Mouse (Mus musculus) lung, embryonic 16.5 days (tissue): ENCODE results near the gene Tnfsf9. TPM values are rescaled to one million over a fixed set of nuclear protein-coding genes. Genes with fewer than 3 reads are reported as not detected.
"Not testable (repeated sequence)": the region's sequence is repeated elsewhere in the genome, so short reads cannot be mapped to it uniquely, and the experiment has no call there.

Experiments
- ATAC-seq: fragments of 200-750 bp; cut with Nextera tagmentation; 2 replicates; pipeline ENCODE4 v1.8.0; 2017; ENCODE audit warnings: low read depth, mild to moderate bottlenecking, moderate library complexity
- H3K27ac ChIP-seq: fragments of 300-500 bp; sonication (generic); 2 replicates; pipeline ENCODE4 v1.5.1; 2014; ENCODE audit warnings: mild to moderate bottlenecking, control low read depth, low read length
- H3K27me3 ChIP-seq: fragments of 300-500 bp; sonication (generic); 2 replicates; pipeline ENCODE4 v1.6.1; 2014; ENCODE audit warnings: low read depth, low read length, mixed read lengths; ENCODE audit not compliant: control insufficient read depth, insufficient read depth
- H3K36me3 ChIP-seq: fragments of 300-500 bp; sonication (generic); 2 replicates; pipeline ENCODE4 v1.6.1; 2014; ENCODE audit warnings: low read length; ENCODE audit not compliant: control insufficient read depth, insufficient read depth
- H3K4me1 ChIP-seq: fragments of 300-500 bp; sonication (generic); replicated peaks from 2 replicates; pipeline ENCODE4 v1.6.1; 2014; ENCODE audit warnings: low read length, mixed read lengths; ENCODE audit not compliant: control insufficient read depth, insufficient read depth
- H3K4me2 ChIP-seq: fragments of 300-500 bp; sonication (generic); 2 replicates; pipeline ENCODE4 v1.6.1; 2014; ENCODE audit warnings: low read depth, low read length, control low read depth
- H3K4me3 ChIP-seq: fragments of 300-500 bp; sonication (generic); 2 replicates; pipeline ENCODE4 v1.5.1; 2014; ENCODE audit warnings: mild to moderate bottlenecking, low read length, control low read depth
- H3K9ac ChIP-seq: fragments of 300-500 bp; sonication (generic); 2 replicates; pipeline ENCODE4 v1.6.1; 2014; ENCODE audit warnings: low read length, control low read depth
- H3K9me3 ChIP-seq: fragments of 300-500 bp; sonication (generic); 2 replicates; pipeline ENCODE4 v1.6.1; 2016; ENCODE audit warnings: low read length; ENCODE audit not compliant: control insufficient read depth
- WGBS: fragments of 180-500 bp; shearing (Covaris S2); extraction: QIAGEN DNeasy Blood & Tissue Kit; methylation state at CpG from one replicate; pipeline ENCODE4 v1.1.7; 2014; 5-methylcytosine and 5-hydroxymethylcytosine counted together
- polyA plus RNA-seq: library from polyadenylated mRNA; unstranded; fragments of >200 nt; fragmentation: Nextera tagmentation; extraction: Ambion mirVana; gene quantifications from 2 replicates; pipeline ENCODE4 v1.2.1, GENCODE M21; 2015

The Tnfsf9 gene
- polyA plus RNA-seq, 1 experiment from 2014 or later: 7.3 TPM

DNA sequence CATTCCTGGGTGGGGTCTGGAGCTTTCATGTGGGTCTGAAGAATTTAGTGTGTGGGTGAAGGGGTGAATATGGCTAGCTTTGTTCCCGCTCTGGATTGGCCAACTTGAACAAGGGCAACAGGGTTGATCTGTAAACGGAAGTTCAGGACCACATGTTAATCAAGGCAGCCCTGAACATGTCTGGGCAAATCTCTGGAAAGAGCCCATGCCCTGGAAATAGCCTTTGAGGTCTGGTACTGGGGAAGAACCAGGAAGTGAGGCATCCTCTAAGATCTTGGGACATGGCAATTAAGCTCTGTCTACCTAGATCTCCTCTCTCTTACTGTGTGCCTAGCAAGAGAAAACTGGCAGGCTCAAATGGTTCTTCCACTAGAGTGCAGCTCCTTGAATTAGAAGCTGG lies 16.7 kb downstream of the Tnfsf9 start:
- Histone ChIP-seq H3K4me1 (peaks cover 7% of the 10 kb centered on the region; the same call in 1 of the 2 replicates), H3K9me3 (no peaks in the 10 kb centered on the region), H3K27me3 (no peaks in the 10 kb centered on the region), H3K9ac (no peak overlapping the region), H3K27ac (no peak overlapping the region), H3K4me2 (no peak overlapping the region), H3K4me3 (no peak overlapping the region), H3K36me3 (no peaks in the 10 kb centered on the region)
- 66% methylated on average over 2 of the region's 2 CpGs for WGBS
- no peak for ATAC-seq

DNA sequence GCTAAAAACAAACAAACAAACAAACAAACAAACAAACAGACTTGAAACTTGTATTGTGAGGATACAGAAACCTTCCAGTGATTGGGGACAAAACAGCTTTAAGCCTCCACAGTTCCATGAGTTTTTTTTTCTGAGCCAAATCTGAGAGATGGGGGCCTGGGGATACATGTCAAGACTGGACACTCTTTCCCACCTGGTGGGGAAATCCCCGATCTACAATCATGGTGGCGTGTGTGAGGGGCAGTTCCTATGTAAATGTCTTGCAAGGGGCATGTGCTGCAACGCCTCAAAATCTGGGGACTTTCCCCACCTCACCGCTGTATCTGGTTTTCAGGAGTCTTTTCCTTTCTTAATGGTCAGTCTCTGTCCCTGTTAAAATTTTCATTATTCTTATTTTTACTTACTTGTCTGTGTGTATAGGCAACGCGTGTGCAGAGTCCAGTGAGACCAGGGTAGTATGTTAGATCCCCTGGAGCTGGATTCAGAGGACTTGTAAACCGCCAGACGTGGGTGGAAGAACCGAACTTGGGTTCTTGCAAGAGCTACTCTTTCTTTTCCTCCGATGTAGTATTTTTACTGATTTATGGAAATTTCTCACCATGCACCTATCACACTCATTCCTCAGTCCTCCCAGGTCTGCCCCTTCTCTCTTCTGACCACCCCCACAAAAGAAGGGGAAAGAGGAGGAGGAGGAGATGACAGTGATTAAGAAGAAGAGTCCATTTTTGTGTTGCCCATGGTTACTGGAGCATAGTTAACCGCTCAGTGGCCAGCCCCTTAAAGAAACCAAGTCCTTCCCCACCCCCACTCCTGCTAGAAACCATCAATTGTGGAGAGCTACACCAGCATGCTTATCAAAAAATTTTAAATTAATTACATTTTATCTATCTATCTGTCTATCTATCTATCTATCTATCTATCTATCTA lies 18.3 kb downstream of the Tnfsf9 start:
- Histone ChIP-seq H3K9me3 (no peaks in the 10 kb centered on the region), H3K4me1 (peaks cover 3% of the 10 kb centered on the region; the same call in 1 of the 2 replicates), H3K36me3 (no peaks in the 10 kb centered on the region), H3K4me3 (no peak overlapping the region), H3K27me3 (no peaks in the 10 kb centered on the region), H3K27ac (no peak overlapping the region), H3K4me2 (no peak overlapping the region), H3K9ac (no peak overlapping the region)
- 83% methylated on average over 11 of the region's 11 CpGs for WGBS
- no peak for ATAC-seq

DNA sequence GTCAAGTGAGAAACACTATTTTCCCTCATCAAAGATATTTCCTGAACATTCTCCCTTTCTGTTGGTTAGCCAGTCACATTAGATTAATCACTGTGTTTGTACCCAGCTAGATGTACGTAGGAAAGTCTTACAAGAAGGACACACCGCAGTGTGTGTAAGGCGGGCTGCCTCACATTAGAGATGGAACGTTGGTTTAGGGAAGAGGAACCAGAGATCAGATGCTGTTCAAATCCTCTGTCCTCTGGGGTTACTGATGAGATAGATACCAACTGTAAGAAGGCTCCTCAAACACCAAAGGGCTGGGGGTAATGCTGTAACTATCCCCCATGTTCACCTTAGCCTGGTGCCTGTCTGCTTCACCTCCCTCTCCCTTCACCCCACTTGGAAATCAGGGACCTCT lies 19.7 kb downstream of the Tnfsf9 start:
- H3K4me3 ChIP-seq: no peak overlapping the region
- ATAC-seq: no peak
- H3K36me3 ChIP-seq: no peaks in the 10 kb centered on the region
- no peaks in the 10 kb centered on the region for H3K27me3 ChIP-seq
- H3K27ac ChIP-seq: no peak overlapping the region
- H3K4me1 ChIP-seq: no peaks in the 10 kb centered on the region
- H3K9ac ChIP-seq: no peak overlapping the region
- 75% methylated on average over 4 of the region's 4 CpGs for WGBS
- no peaks in the 10 kb centered on the region for H3K9me3 ChIP-seq
- H3K4me2 ChIP-seq: no peak overlapping the region

DNA sequence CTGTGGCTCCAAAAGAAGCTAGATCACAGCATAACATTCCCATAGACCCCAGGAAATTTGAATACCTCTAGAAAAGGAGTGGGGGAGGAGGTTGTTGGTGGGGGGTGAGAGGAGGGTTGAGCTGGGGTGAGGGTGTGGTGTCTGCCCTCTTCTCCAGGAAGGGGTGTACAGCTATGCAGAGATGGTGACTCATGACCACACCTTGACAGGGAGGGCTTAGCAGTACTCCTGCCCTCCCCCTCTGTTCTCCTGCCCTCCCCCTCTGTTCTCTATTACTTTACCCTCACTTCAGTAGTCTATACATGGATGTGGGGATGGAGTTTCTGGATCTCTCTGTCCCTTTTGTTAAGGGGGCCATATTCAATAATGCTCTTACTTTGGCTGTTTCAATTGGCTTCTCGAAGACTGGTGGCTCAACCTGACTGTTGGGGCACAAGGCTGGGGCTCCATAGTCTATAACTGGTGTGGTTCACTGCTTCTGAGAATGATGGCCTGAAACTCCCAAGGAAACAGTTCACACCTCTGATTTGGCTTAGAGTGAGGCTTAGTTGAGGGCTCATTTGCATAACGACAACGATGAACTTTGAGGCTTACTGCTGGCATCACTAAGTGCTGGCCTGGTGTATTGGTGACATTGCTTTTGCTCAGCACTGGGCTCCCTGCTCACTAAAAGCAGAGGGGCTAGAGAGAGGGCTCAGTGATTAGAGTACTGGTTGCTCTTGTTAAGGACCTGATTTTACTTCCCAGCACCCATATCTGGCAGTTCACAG lies 20.9 kb downstream of the Tnfsf9 start:
- H3K4me3 ChIP-seq: no peak overlapping the region
- no peaks in the 10 kb centered on the region for H3K9me3 ChIP-seq
- no peak overlapping the region for H3K9ac ChIP-seq
- no peaks in the 10 kb centered on the region for H3K27me3 ChIP-seq
- ATAC-seq: no peak
- no peak overlapping the region for H3K27ac ChIP-seq
- no peaks in the 10 kb centered on the region for H3K36me3 ChIP-seq
- WGBS: 60% methylated on average over 3 of the region's 3 CpGs
- H3K4me1 ChIP-seq: no peaks in the 10 kb centered on the region
- no peak overlapping the region for H3K4me2 ChIP-seq

DNA sequence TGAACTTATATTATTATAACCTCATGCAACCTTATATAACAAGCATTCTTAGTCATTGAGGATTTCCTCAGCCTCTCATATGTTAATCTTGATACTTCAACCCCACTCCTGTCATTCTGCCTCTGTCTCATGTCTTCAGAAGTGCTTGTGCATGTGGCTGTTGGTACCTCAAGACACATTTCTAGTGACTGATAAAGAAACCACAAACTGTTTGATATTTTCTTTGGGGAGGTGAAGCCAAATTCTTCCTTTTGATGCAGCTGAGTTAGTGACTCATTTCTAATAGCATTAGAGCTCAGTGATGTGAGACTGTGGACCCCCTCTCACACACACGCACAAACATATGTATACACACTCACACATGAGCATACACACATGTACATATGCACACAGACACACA lies 26.7 kb downstream of the Tnfsf9 start:
- Histone ChIP-seq H3K27ac (no peak overlapping the region), H3K4me1 (no peaks in the 10 kb centered on the region), H3K36me3 (no peaks in the 10 kb centered on the region), H3K9me3 (no peaks in the 10 kb centered on the region), H3K4me3 (no peak overlapping the region), H3K27me3 (no peaks in the 10 kb centered on the region), H3K4me2 (no peak overlapping the region), H3K9ac (no peak overlapping the region)
- 87% methylated on average over 1 of the region's 1 CpGs for WGBS
- no peak for ATAC-seq

DNA sequence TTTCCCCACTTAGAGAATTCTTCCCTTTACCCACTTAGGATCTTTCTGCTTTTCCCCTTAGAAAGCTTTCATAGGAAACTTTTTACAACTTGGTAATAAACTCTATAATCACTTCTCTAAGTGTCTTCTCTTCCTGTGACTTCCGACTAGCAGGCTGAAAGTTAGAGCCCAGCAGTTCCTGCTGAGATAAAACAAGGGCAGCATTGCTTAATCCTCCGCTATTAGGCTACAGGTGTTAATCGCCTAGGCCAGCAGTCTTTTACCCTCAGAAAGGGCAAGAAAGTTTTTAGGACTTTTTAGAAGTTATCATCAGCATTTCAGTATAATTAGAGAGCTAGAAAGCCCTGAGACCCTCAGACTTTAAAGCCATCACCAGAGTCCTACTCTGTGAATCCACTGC lies 28.9 kb downstream of the Tnfsf9 start:
- not testable (repeated sequence) for ATAC-seq
- 21% methylated on average over 3 of the region's 3 CpGs for WGBS

DNA sequence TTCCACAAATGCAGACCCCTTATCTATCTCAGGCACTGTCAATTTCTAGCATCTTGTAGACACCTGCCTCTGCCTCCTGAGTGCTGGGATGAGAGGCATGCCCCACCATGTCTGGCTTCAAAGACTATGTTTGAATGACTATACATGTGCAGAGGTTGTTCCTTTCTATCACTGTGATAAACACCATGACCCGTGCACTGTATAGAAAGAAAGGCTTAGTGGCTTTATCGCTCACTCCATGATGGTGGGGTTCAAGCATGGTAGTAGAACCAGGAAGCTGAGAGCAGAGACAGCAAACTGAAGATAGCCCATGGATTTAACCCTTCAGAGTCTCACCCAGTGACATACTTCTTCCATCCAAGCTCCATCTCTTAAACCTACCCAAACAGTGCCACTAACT lies 29.6 kb downstream of the Tnfsf9 start:
- Histone ChIP-seq H3K27me3 (no peaks in the 10 kb centered on the region), H3K27ac (no peak overlapping the region), H3K4me1 (no peaks in the 10 kb centered on the region), H3K4me3 (no peak overlapping the region), H3K9me3 (no peaks in the 10 kb centered on the region), H3K9ac (no peak overlapping the region), H3K4me2 (no peak overlapping the region), H3K36me3 (no peaks in the 10 kb centered on the region)
- no peak for ATAC-seq
- 75% methylated on average over 2 of the region's 2 CpGs for WGBS

More for the DNA sequence above, 28.9 kb downstream of the Tnfsf9 start:
- not testable (repeated sequence) for H3K36me3 ChIP-seq, H3K27ac ChIP-seq, H3K4me3 ChIP-seq, H3K4me1 ChIP-seq, H3K4me2 ChIP-seq, H3K27me3 ChIP-seq, H3K9me3 ChIP-seq, H3K9ac ChIP-seq

DNA sequence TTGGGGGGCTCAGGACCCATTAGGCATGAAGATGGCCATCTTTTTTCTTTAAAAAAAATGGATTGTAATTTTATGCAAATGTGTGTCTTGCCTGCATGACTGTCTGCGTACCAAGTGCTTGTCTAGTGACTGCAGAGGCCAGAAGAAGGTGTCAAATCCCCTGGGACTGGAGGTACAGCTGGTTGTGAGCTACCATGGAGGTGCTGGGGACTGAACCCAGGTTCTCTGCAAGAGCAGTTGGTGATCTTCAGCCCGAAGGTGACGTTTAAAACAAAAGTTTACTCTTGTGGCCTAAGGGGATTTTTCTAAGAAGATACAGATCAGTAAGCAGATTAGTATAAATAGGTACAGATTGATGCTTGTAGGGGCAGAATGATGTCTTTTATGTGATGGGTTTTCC lies 30.5 kb downstream of the Tnfsf9 start:
- Histone ChIP-seq H3K27ac (no peak overlapping the region), H3K4me3 (no peak overlapping the region), H3K9ac (no peak overlapping the region), H3K4me2 (no peak overlapping the region), H3K9me3 (no peaks in the 10 kb centered on the region), H3K4me1 (no peaks in the 10 kb centered on the region), H3K36me3 (no peaks in the 10 kb centered on the region), H3K27me3 (no peaks in the 10 kb centered on the region)
- no peak for ATAC-seq
- WGBS: 67% methylated on average over 3 of the region's 3 CpGs

DNA sequence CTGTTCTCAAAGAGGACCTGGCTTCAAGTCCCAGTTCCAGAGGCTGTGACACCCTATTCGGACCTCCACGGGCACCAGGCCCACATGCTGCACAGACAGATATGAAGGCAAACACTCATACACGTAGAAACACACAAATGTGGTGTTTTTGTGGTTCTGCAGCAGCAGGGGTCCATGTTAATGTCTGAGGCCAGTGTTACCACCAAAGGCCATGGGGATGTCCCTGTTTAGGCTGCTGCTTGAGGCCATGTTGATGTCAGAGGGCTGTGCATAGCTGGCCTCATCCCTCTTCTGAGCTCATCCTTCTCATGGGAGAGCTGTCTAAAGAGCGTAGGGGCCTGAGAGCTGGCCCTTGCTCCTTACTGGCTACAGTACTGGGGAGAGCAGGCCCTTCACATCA lies 33.6 kb downstream of the Tnfsf9 start:
- WGBS: 76% methylated on average over 4 of the region's 4 CpGs
- H3K27ac ChIP-seq: no peak overlapping the region
- no peak overlapping the region for H3K4me2 ChIP-seq
- no peaks in the 10 kb centered on the region for H3K27me3 ChIP-seq
- no peak overlapping the region for H3K9ac ChIP-seq
- no peaks in the 10 kb centered on the region for H3K36me3 ChIP-seq
- H3K9me3 ChIP-seq: no peaks in the 10 kb centered on the region
- no peak overlapping the region for H3K4me3 ChIP-seq
- no peak for ATAC-seq
- no peaks in the 10 kb centered on the region for H3K4me1 ChIP-seq
